Mouse (Mus musculus) lung, postnatal 0 days (tissue): ENCODE data around the gene Olfr851.

Experiments
- CTCF ChIP-seq: IDR thresholded peaks from 2 replicates; pipeline ENCODE4 v1.5.1; 2016; ENCODE audit warnings: antibody characterized with exemption, mild to moderate bottlenecking
- EP300 ChIP-seq: IDR thresholded peaks from 2 replicates; pipeline ENCODE4 v1.6.1; 2016; ENCODE audit warnings: antibody characterized with exemption, mild to moderate bottlenecking, control low read depth

DNA sequence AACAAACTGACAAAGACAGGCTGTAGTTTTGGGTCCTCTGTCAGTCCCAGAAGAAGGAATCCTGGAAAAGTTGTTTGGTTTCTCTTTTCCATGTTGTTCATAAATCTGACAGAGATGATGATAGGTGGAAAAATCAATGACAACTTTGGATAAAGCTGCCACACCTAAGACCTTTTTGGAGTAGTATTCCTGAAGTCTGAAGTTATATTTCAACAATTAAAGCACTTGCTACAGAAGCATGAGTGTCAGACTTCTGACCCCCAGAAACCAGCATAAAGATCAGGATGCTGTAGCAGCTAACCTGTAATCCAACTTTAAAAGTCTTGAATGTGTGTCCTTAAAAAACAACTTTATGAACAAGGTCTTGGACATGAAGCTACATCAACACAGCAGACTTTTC, 14.9 kb upstream of the Olfr851 start, which contains the start of gene Olfr850:
- TF ChIP-seq CTCF = no peak
- no peak for TF ChIP-seq EP300
